ENCODE assay signal across 9 mouse cellular contexts in genomic region chr5:105655100-105655734, GRCm38 (mm10). TPM values are rescaled to one million over a fixed set of nuclear protein-coding genes. Genes with fewer than 3 reads are reported as not detected.
DNase-seq lines count a peak whose midpoint lies in the region; ATAC-seq and TF ChIP-seq lines count a peak whose summit lies in the region.
"Had no signal": no experiment of that assay in that cellular context is flagged by ENCODE, and none has a peak within 500 bp of the region (broad histone marks: within the 10 kb centered on the region; RNA-seq: fewer than 3 reads in every experiment).

No protein-coding gene starts in this region.

- 65% methylated on average over 12 of the region's 12 CpGs for WGBS in forebrain, postnatal 0 days
- WGBS in midbrain, embryonic 12.5 days, result 67% methylated on average over 12 of the region's 12 CpGs

- no peak overlapping the region for H3K9ac ChIP-seq in forebrain, postnatal 0 days
- no peak overlapping the region for H3K9ac ChIP-seq in midbrain, embryonic 12.5 days (replicated peaks)
- H3K9ac ChIP-seq: stomach, embryonic 15.5 days had no signal

- H3K9me3 ChIP-seq in forebrain, postnatal 0 days (ENCODE audit: low read length), result no peaks in the 10 kb centered on the region
- H3K9me3 ChIP-seq in midbrain, embryonic 12.5 days, result no peaks in the 10 kb centered on the region
- H3K9me3 ChIP-seq: stomach, embryonic 15.5 days had no signal

- no peak overlapping the region for H3K4me3 ChIP-seq in forebrain, postnatal 0 days (ENCODE audit: low read depth, low read length)
- no peak overlapping the region for H3K4me3 ChIP-seq in midbrain, embryonic 12.5 days
- H3K4me3 ChIP-seq: stomach, embryonic 15.5 days had no signal

- H3K36me3 ChIP-seq in forebrain, postnatal 0 days (ENCODE audit: insufficient read depth), result no peaks in the 10 kb centered on the region
- H3K36me3 ChIP-seq in midbrain, embryonic 12.5 days, result no peaks in the 10 kb centered on the region
- H3K36me3 ChIP-seq: stomach, embryonic 15.5 days had no signal

- intact Hi-C loops in left cerebral cortex, postnatal 10 days (cut with DNase I), result loop anchor here (2.0 kb wide), 2 partner anchors 136 to 250 kb away; partner anchors contain the start of gene Lrrc8c

- ATAC-seq in frontal cortex, adult (ENCODE audit: low TSS enrichment), result 0 out of 2 replicates have a peak, but pooled peaks have one; percentile 45
- ATAC-seq in forebrain, postnatal 0 days, result peak; percentile 52
- ATAC-seq in midbrain, embryonic 12.5 days (ENCODE audit: low FRiP score, low read depth), result peak; percentile 50; the same call in 1 of the 2 replicates
- no peak for ATAC-seq in erythroblast, adult 5-6 weeks (replicated peaks; ENCODE audit: low FRiP score, poor library complexity, severe bottlenecking)
- ATAC-seq in activated CD4-positive, CD25-positive, alpha-beta regulatory T cell, adult 4 months, result no peak

- H3K4me2 ChIP-seq in forebrain, postnatal 0 days (ENCODE audit: low read depth), result no peak overlapping the region
- H3K4me2 ChIP-seq in midbrain, embryonic 12.5 days (replicated peaks), result no peak overlapping the region

- no peak for DNase-seq in frontal cortex, postnatal 25 days (ENCODE audit: low spot score in 2 of 2)
- DNase-seq in R1 (ENCODE audit: low read depth, low spot score), result peak; percentile 66
- DNase-seq in forebrain, postnatal 0 days, result peak; percentile 39
- no peak for DNase-seq in left cerebral cortex, postnatal 10 days (ENCODE audit: extremely low spot score in 1 of 2, low spot score in 2 of 2)

- H3K27ac ChIP-seq in forebrain, postnatal 0 days (ENCODE audit: low read depth, low read length), result 0 out of 2 replicates have a peak overlapping the region, but pooled peaks have one; percentile 35
- H3K27ac ChIP-seq in midbrain, embryonic 12.5 days (replicated peaks), result no peak overlapping the region
- H3K27ac ChIP-seq: stomach, embryonic 15.5 days had no signal

- TF ChIP-seq CTCF in forebrain, postnatal 0 days (IDR thresholded peaks at IDR 0.05; ENCODE audit: low read depth), result 0 out of 2 replicates have a peak, but pooled peaks have one; percentile 2

- H3K27me3 ChIP-seq in forebrain, postnatal 0 days (ENCODE audit: insufficient read depth, low read length), result no peaks in the 10 kb centered on the region
- H3K27me3 ChIP-seq in midbrain, embryonic 12.5 days, result no peaks in the 10 kb centered on the region; the same call in 1 of the 2 replicates
- H3K27me3 ChIP-seq: stomach, embryonic 15.5 days had no signal

- 0 out of 2 replicates have a peak, but pooled peaks cover 6% of the 10 kb centered on the region for H3K4me1 ChIP-seq in forebrain, postnatal 0 days (ENCODE audit: insufficient read depth)
- peaks cover 8% of the 10 kb centered on the region; the same call in 1 of the 2 replicates for H3K4me1 ChIP-seq in midbrain, embryonic 12.5 days

RNA-seq across cellular contexts. Expression of gene Lrrc8d, which starts 44.6 kb away (rescaled TPM):
- total RNA-seq in forebrain, postnatal 0 days (2014; rRNA removed), result 11.8 and 16.8 TPM in 2 replicates
- 25.6 and 37.2 TPM in 2 replicates for polyA plus RNA-seq in forebrain, postnatal 0 days (2015; fragmentation: Nextera tagmentation; extraction: Ambion mirVana)
- polyA plus RNA-seq in midbrain, embryonic 12.5 days (2016; fragmentation: Nextera tagmentation; extraction: Ambion mirVana), result 34.7 and 35.7 TPM in 2 replicates
- total RNA-seq in erythroblast, adult 5-6 weeks (2015; ENCODE audit: low replicate concordance), result 11.5 and 14.4 TPM in 2 replicates
- 6.4 and 10.3 TPM in 2 replicates for total RNA-seq in erythroblast, adult 5-6 weeks (2017; ENCODE audit: low replicate concordance)
- total RNA-seq in left cerebral cortex, postnatal 10 days (2021), result 10 to 100 TPM; 48.9 to 54.0 TPM
- 10 to 100 TPM; 16.9 to 23.7 TPM for polyA plus RNA-seq in activated CD4-positive, CD25-positive, alpha-beta regulatory T cell, adult 4 months (2017; shearing (Covaris generic))

Comparison
In these comparisons a context has a peak if more than half of its experiments do, and no peak if none do; other contexts are left out.
1. ATAC-seq: peak in frontal cortex, adult (single experiment), forebrain, postnatal 0 days (single experiment) and midbrain, embryonic 12.5 days (single experiment); none in erythroblast, adult 5-6 weeks (single experiment) and activated CD4-positive, CD25-positive, alpha-beta regulatory T cell, adult 4 months (single experiment).
2. DNase-seq: peak in R1 (single experiment) and forebrain, postnatal 0 days (single experiment); none in frontal cortex, postnatal 25 days (0 of 2) and left cerebral cortex, postnatal 10 days (0 of 2).